Mouse (Mus musculus): ENCODE results near the gene Fkbp9.

Gene Fkbp9

GRCm38 (mm10) chr6:56904330-56904729 is 72.5 kb downstream of the Fkbp9 start:
- no peak for DNase-seq (ENCODE audit: extremely low read depth, insufficient read length, low spot score)

GRCm38 (mm10) chr6:56904982-56905381 is 73.1 kb downstream of the Fkbp9 start:
- DNase-seq (ENCODE audit: extremely low read depth, insufficient read length, low spot score) = no peak

GRCm38 (mm10) chr6:56905486-56905885 is 73.6 kb downstream of the Fkbp9 start:
- DNase-seq (ENCODE audit: extremely low read depth, insufficient read length, low spot score) = no peak

- no peak for DNase-seq (ENCODE audit: extremely low read depth, insufficient read length, low spot score)
Measured at GRCm38 (mm10) chr6:56906121-56906846, 74.4 kb downstream of the Fkbp9 start.

- DNase-seq (ENCODE audit: extremely low read depth, insufficient read length, low spot score) = no peak
Measured at GRCm38 (mm10) chr6:56907973-56908372, 76.1 kb downstream of the Fkbp9 start.

- no peak for DNase-seq (ENCODE audit: extremely low read depth, insufficient read length, low spot score)
Measured at GRCm38 (mm10) chr6:56908397-56908796, 76.5 kb downstream of the Fkbp9 start.

GRCm38 (mm10) chr6:56908912-56909311 is 77.1 kb downstream of the Fkbp9 start:
- peak; percentile 16 for DNase-seq (ENCODE audit: extremely low read depth, insufficient read length, low spot score)

- no peak for DNase-seq (ENCODE audit: extremely low read depth, insufficient read length, low spot score)
Measured at GRCm38 (mm10) chr6:56910910-56911309, 79.1 kb downstream of the Fkbp9 start.

- DNase-seq (ENCODE audit: extremely low read depth, insufficient read length, low spot score) = no peak
Measured at GRCm38 (mm10) chr6:56913092-56913858, 81.4 kb downstream of the Fkbp9 start.

GRCm38 (mm10) chr6:56916279-56916678 is 84.4 kb downstream of the Fkbp9 start:
- DNase-seq (ENCODE audit: extremely low read depth, insufficient read length, low spot score) = no peak

- no peak for DNase-seq (ENCODE audit: extremely low read depth, insufficient read length, low spot score)
Measured at GRCm38 (mm10) chr6:56917578-56918368, 85.9 kb downstream of the Fkbp9 start.

- DNase-seq (ENCODE audit: extremely low read depth, insufficient read length, low spot score) = no peak
Measured at GRCm38 (mm10) chr6:56919330-56920044, 87.6 kb downstream of the Fkbp9 start.

- no peak for DNase-seq (ENCODE audit: extremely low read depth, insufficient read length, low spot score)
Measured at GRCm38 (mm10) chr6:56920222-56921092, 88.6 kb downstream of the Fkbp9 start.

GRCm38 (mm10) chr6:56923331-56923725 is 91.5 kb downstream of the Fkbp9 start:
- no peak for DNase-seq (ENCODE audit: extremely low read depth, insufficient read length, low spot score)

GRCm38 (mm10) chr6:56923726-56924707 is 92.2 kb downstream of the Fkbp9 start, which contains the start of the genes Nt5c3 and Vmn1r4:
Nt5c3 (minus strand) TSS chr6:56923932.
Vmn1r4 (plus strand) TSS chr6:56924015.
- peak; percentile 95 for DNase-seq (ENCODE audit: extremely low read depth, insufficient read length, low spot score)
